Mouse (Mus musculus) MEL (cell line): Measurements from ENCODE around the gene Ncam1. TPM values are rescaled to one million over a fixed set of nuclear protein-coding genes. Genes with fewer than 3 reads are reported as not detected.

Source experiments
- DNase-seq: peaks from one replicate; pipeline ENCODE4 v3.0.0; 2011; ENCODE audit warnings: low read depth, low spot score
- H3K27ac ChIP-seq: 2 replicates; pipeline ENCODE4 v1.5.1; 2012; ENCODE audit warnings: low read depth, mild to moderate bottlenecking, control low read depth, low read length, moderate library complexity; ENCODE audit not compliant: control insufficient read depth
- H3K27me3 ChIP-seq, 2 experiments: fragments of 150-350 bp in 1 of 2; sonication (generic) in 1 of 2; 2 replicates each; pipeline ENCODE4 v1.6.1; 2012; ENCODE audit warnings: low read length in 2 of 2, mild to moderate bottlenecking in 2 of 2, improper control_type of control experiment in 1 of 2, moderate library complexity in 1 of 2; ENCODE audit not compliant: insufficient read depth in 2 of 2, control insufficient read depth in 1 of 2
- H3K36me3 ChIP-seq, 2 experiments: 2 replicates each; pipeline ENCODE4 v1.6.1; 2012 to 2014; ENCODE audit warnings: low read length in 2 of 2, improper control_type of control experiment in 1 of 2, inconsistent platforms in 1 of 2, mild to moderate bottlenecking in 1 of 2; ENCODE audit not compliant: insufficient read depth in 2 of 2, control insufficient read depth in 1 of 2
- H3K4me1 ChIP-seq, 2 experiments: fragments of 150-350 bp in 1 of 2; sonication (generic) in 1 of 2; 2 replicates each; pipeline ENCODE4 v1.6.1; 2012; ENCODE audit warnings: low read length in 2 of 2, improper control_type of control experiment in 1 of 2, mild to moderate bottlenecking in 1 of 2; ENCODE audit not compliant: insufficient read depth in 2 of 2, control insufficient read depth in 1 of 2
- H3K4me3 ChIP-seq, 2 experiments: fragments of 150-350 bp in 1 of 2; sonication (generic) in 1 of 2; 2 replicates each; pipeline ENCODE4 v1.5.1; 2012; ENCODE audit warnings: low read depth in 2 of 2, low read length in 2 of 2, mild to moderate bottlenecking in 2 of 2, moderate library complexity in 2 of 2, control low read depth in 1 of 2, improper control_type of control experiment in 1 of 2; ENCODE audit not compliant: control insufficient read depth in 1 of 2, insufficient read depth in 1 of 2
- H3K79me2 ChIP-seq: 2 replicates; pipeline ENCODE4 v1.6.1; 2012; ENCODE audit warnings: mild to moderate bottlenecking, low read length, moderate library complexity; ENCODE audit not compliant: control insufficient read depth, poor library complexity, insufficient read depth
- H3K9ac ChIP-seq: 2 replicates; pipeline ENCODE4 v1.6.1; 2012; ENCODE audit warnings: low read depth, mild to moderate bottlenecking, control low read depth, low read length, moderate library complexity; ENCODE audit not compliant: control insufficient read depth, poor library complexity, severe bottlenecking
- H3K9me3 ChIP-seq: fragments of 150-350 bp; sonication (generic); replicated peaks from 2 replicates; pipeline ENCODE4 v1.6.1; 2012; ENCODE audit warnings: mild to moderate bottlenecking, low read length, improper control_type of control experiment, moderate library complexity; ENCODE audit not compliant: insufficient read depth
- BHLHE40 ChIP-seq: IDR thresholded peaks from 2 replicates; pipeline ENCODE4 v1.6.1; 2012; ENCODE audit warnings: low read depth, mild to moderate bottlenecking, inconsistent platforms, low read length, improper control_type of control experiment, borderline replicate concordance
- CHD1 ChIP-seq: IDR thresholded peaks from 2 replicates; pipeline ENCODE4 v1.6.1; 2012; ENCODE audit warnings: low read depth, mild to moderate bottlenecking, inconsistent platforms, low read length, improper control_type of control experiment
- CHD2 ChIP-seq: IDR thresholded peaks from 2 replicates; pipeline ENCODE4 v1.6.1; 2011; ENCODE audit warnings: low read length, improper control_type of control experiment
- CTCF ChIP-seq, 3 experiments: IDR thresholded peaks in 2 of 3; conservative IDR thresholded peaks in 1 of 3; 2 replicates each; pipeline ENCODE4 v1.5.1; 2011 to 2012; ENCODE audit warnings: low read length in 3 of 3, low read depth in 2 of 3, mild to moderate bottlenecking in 2 of 3, improper control_type of control experiment in 1 of 3, inconsistent platforms in 1 of 3, mixed read lengths in 1 of 3, moderate library complexity in 1 of 3; ENCODE audit not compliant: control insufficient read depth in 1 of 3, insufficient read depth in 1 of 3, poor library complexity in 1 of 3, severe bottlenecking in 1 of 3
- E2F4 ChIP-seq: IDR thresholded peaks from 2 replicates; pipeline ENCODE4 v1.6.1; 2011; ENCODE audit warnings: low read depth, low read length, improper control_type of control experiment, borderline replicate concordance
- EP300 ChIP-seq, 2 experiments: IDR thresholded peaks; 2 replicates each; pipeline ENCODE4 v1.6.1; 2011; ENCODE audit warnings: improper control_type of control experiment in 2 of 2, low read length in 2 of 2, low read depth in 1 of 2, mild to moderate bottlenecking in 1 of 2
- GABPA ChIP-seq: IDR thresholded peaks from 2 replicates; pipeline ENCODE4 v1.6.1; 2012; ENCODE audit warnings: low read depth, mild to moderate bottlenecking, inconsistent platforms, low read length, improper control_type of control experiment, moderate library complexity
- GATA1 ChIP-seq: IDR thresholded peaks from 2 replicates; pipeline ENCODE4 v1.6.1; 2011; ENCODE audit warnings: low read depth, low read length, improper control_type of control experiment
- HCFC1 ChIP-seq: IDR thresholded peaks from 2 replicates; pipeline ENCODE4 v1.6.1; 2012; ENCODE audit warnings: low read depth, mild to moderate bottlenecking, inconsistent platforms, low read length, improper control_type of control experiment, moderate library complexity
- JUND ChIP-seq: IDR thresholded peaks from 2 replicates; pipeline ENCODE4 v1.6.1; 2011; ENCODE audit warnings: low read depth, mild to moderate bottlenecking, improper control_type of control experiment, low read length
- MAFK ChIP-seq: IDR thresholded peaks from 2 replicates; pipeline ENCODE4 v1.6.1; 2011; ENCODE audit warnings: low read depth, mild to moderate bottlenecking, low read length, improper control_type of control experiment, borderline replicate concordance
- MAX ChIP-seq: IDR thresholded peaks from 2 replicates; pipeline ENCODE4 v1.6.1; 2011; ENCODE audit warnings: low read length, improper control_type of control experiment
- MAZ ChIP-seq: IDR thresholded peaks from 2 replicates; pipeline ENCODE4 v1.6.1; 2012; ENCODE audit warnings: low read depth, mild to moderate bottlenecking, inconsistent platforms, low read length, improper control_type of control experiment
- MEF2A ChIP-seq: IDR thresholded peaks from 2 replicates; pipeline ENCODE4 v1.6.1; 2014; ENCODE audit warnings: low read depth, mild to moderate bottlenecking, inconsistent platforms, low read length, improper control_type of control experiment; ENCODE audit not compliant: poor library complexity, insufficient replicate concordance, severe bottlenecking; ENCODE audit errors: extremely low read depth
- MXI1 ChIP-seq: IDR thresholded peaks from 2 replicates; pipeline ENCODE4 v1.6.1; 2011; ENCODE audit warnings: mild to moderate bottlenecking, low read depth, low read length, improper control_type of control experiment
- MYB ChIP-seq: IDR thresholded peaks from 2 replicates; pipeline ENCODE4 v1.6.1; 2011; ENCODE audit warnings: mild to moderate bottlenecking, low read depth, low read length, improper control_type of control experiment
- MYC ChIP-seq: IDR thresholded peaks from 2 replicates; pipeline ENCODE4 v1.6.1; 2011; ENCODE audit warnings: low read depth, mild to moderate bottlenecking, low read length, improper control_type of control experiment, moderate library complexity
- NELFE ChIP-seq: IDR thresholded peaks from 2 replicates; pipeline ENCODE4 v1.6.1; 2011; ENCODE audit warnings: low read depth, low read length, improper control_type of control experiment
- POLR2A ChIP-seq, 2 experiments: IDR thresholded peaks; 2 replicates each; pipeline ENCODE4 v1.6.1; 2011 to 2012; ENCODE audit warnings: low read length in 2 of 2, mild to moderate bottlenecking in 2 of 2, control low read depth in 1 of 2, improper control_type of control experiment in 1 of 2, low read depth in 1 of 2, moderate library complexity in 1 of 2; ENCODE audit not compliant: control insufficient read depth in 1 of 2, insufficient read depth in 1 of 2, poor library complexity in 1 of 2
- POLR2AphosphoS5 ChIP-seq: IDR thresholded peaks from 2 replicates; pipeline ENCODE4 v1.6.1; 2012; ENCODE audit warnings: low read depth, borderline replicate concordance, mild to moderate bottlenecking, inconsistent platforms, low read length, moderate library complexity, mixed read lengths
- RAD21 ChIP-seq: IDR thresholded peaks from 2 replicates; pipeline ENCODE4 v1.6.1; 2011; ENCODE audit warnings: mild to moderate bottlenecking, low read depth, low read length, improper control_type of control experiment
- SIN3A ChIP-seq: IDR thresholded peaks from 2 replicates; pipeline ENCODE4 v1.6.1; 2012; ENCODE audit warnings: low read length, improper control_type of control experiment, inconsistent platforms
- SMC3 ChIP-seq: IDR thresholded peaks from 2 replicates; pipeline ENCODE4 v1.6.1; 2011; ENCODE audit warnings: low read depth, low read length, improper control_type of control experiment
- TBP ChIP-seq: IDR thresholded peaks from 2 replicates; pipeline ENCODE4 v1.8.0; 2011; ENCODE audit warnings: low read depth, low read length, improper control_type of control experiment
- UBTF ChIP-seq: IDR thresholded peaks from 2 replicates; pipeline ENCODE4 v1.6.1; 2012; ENCODE audit warnings: low read depth, mild to moderate bottlenecking, inconsistent platforms, low read length, improper control_type of control experiment, moderate library complexity, borderline replicate concordance; ENCODE audit not compliant: insufficient read depth
- USF1 ChIP-seq: IDR thresholded peaks from 2 replicates; pipeline ENCODE4 v1.6.1; 2014; ENCODE audit warnings: low read depth, mild to moderate bottlenecking, inconsistent platforms, low read length, improper control_type of control experiment, moderate library complexity
- ZC3H11A ChIP-seq: IDR thresholded peaks from 2 replicates; pipeline ENCODE4 v1.6.1; 2012; ENCODE audit warnings: low read depth, mild to moderate bottlenecking, inconsistent platforms, low read length, improper control_type of control experiment
- ZKSCAN1 ChIP-seq: IDR thresholded peaks from 2 replicates; pipeline ENCODE4 v1.6.1; 2012; ENCODE audit warnings: low read depth, mild to moderate bottlenecking, inconsistent platforms, low read length, improper control_type of control experiment, moderate library complexity
- ZMIZ1 ChIP-seq: IDR thresholded peaks from 2 replicates; pipeline ENCODE4 v1.6.1; 2012; ENCODE audit warnings: low read depth, mild to moderate bottlenecking, inconsistent platforms, low read length, improper control_type of control experiment, moderate library complexity
- ZNF384 ChIP-seq: IDR thresholded peaks from 2 replicates; pipeline ENCODE4 v1.6.1; 2012; ENCODE audit warnings: low read depth, mild to moderate bottlenecking, inconsistent platforms, low read length, improper control_type of control experiment
- polyA plus RNA-seq, 2 experiments: library from polyadenylated mRNA; stranded (reverse) in 1 of 2; unstranded in 1 of 2; fragments of >175 nt in 1 of 2; fragments of >200 nt in 1 of 2; gene quantifications; 2 replicates each; pipeline versions ENCODE4 v1.2.1 to v1.2.4; 2012; ENCODE audit warnings: low replicate concordance in 2 of 2, low read depth in 1 of 2; ENCODE audit not compliant: insufficient read length in 2 of 2, insufficient read depth in 1 of 2, missing spikeins in 1 of 2
- total RNA-seq: library from RNA; depleted of rRNA; stranded (reverse); fragments of 300-350 nt; gene quantifications from 2 replicates; pipeline ENCODE4 v1.2.3, GENCODE M21; 2012

Gene Ncam1
- total and polyA plus RNA-seq, 3 experiments, result not detected

DNA sequence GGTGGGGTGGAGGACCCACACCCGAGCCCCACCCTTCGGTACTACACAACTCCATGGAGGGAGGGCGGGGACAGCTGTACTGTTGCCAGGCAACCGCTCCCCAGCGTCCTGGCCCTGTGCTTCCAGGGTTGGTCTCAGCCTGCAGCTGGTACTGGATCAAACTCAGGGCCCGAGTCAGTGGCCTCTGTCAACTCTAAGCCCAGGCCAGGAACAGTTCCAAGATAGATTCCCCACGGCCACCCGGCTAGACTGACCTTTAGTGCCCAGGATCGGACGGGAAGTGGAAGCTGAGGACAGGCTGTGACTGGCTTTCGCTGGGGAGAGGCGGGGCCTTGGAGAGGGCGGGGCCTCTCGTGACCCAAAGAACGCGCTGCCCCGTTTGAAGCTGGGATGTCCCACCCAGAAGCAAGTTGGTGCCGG, 312.8 kb downstream of the Ncam1 start, which contains the start of gene Ttc12:
Gene Ttc12 (minus strand): TSS at position 334 of the 420 bp plus-strand sequence.
- peak; percentile 89 for DNase-seq

GRCm38 (mm10) chr9:49485250-49485891, 313.4 kb downstream of the Ncam1 start:
- Histone ChIP-seq H3K27ac (peak overlapping the region; percentile 57), H3K79me2 (no peaks in the 10 kb centered on the region), H3K4me3 (peak overlapping the region; percentile 67 to 92), H3K9me3 (no peaks in the 10 kb centered on the region), H3K4me1 (peaks cover 0 to 20% of the 10 kb centered on the region in 2 experiments; a peak in 3 of 4 replicates), H3K9ac (peak overlapping the region; percentile 56), H3K36me3 (peaks cover 0 to 18% of the 10 kb centered on the region in 2 experiments; a peak in 2 of 4 replicates), H3K27me3 (no peaks in the 10 kb centered on the region)
- DNase-seq, result peak; percentile 85
- TF ChIP-seq POLR2AphosphoS5 (no peak), SMC3 (peak; percentile 33), TBP (0 out of 2 replicates have a peak, but pooled peaks have one; percentile 31), ZKSCAN1 (no peak), MYB (no peak), CHD1 (no peak), MAFK (no peak), E2F4 (no peak), MAZ (peak; percentile 65; the same call in 1 of the 2 replicates), JUND (no peak), RAD21 (peak; percentile 26), MXI1 (no peak), GATA1 (0 out of 2 replicates have a peak, but pooled peaks have one; percentile 29), MAX (no peak), ZC3H11A (no peak), EP300 (IDR thresholded peaks at IDR 0.05; ENCODE audit: low read depth in 1 of 2, low read length in 2 of 2) (no peak), NELFE (no peak; the same call in 1 of the 2 replicates), MEF2A (no peak), POLR2A (IDR thresholded peaks at IDR 0.05; ENCODE audit: control insufficient read depth in 1 of 2, insufficient read depth in 1 of 2, low read depth in 1 of 2, low read length in 2 of 2, poor library complexity in 1 of 2) (no peak), MYC (no peak), ZMIZ1 (no peak), HCFC1 (no peak), BHLHE40 (no peak), UBTF (no peak), CHD2 (no peak), GABPA (no peak), CTCF (IDR thresholded peaks at IDR 0.05 in 2 of 3, conservative IDR thresholded peaks at IDR 0.05 in 1 of 3; ENCODE audit: control insufficient read depth in 1 of 3, insufficient read depth in 1 of 3, low read depth in 2 of 3, low read length in 3 of 3, poor library complexity in 1 of 3, severe bottlenecking in 1 of 3) (peak; percentile 55 to 78 (median 72))

More for the DNA sequence above, 312.8 kb downstream of the Ncam1 start, which contains the start of gene Ttc12:
- TF ChIP-seq MXI1 (peak; percentile 35; the same call in 1 of the 2 replicates), POLR2A (IDR thresholded peaks at IDR 0.05; ENCODE audit: control insufficient read depth in 1 of 2, insufficient read depth in 1 of 2, low read depth in 1 of 2, low read length in 2 of 2, poor library complexity in 1 of 2) (peak in 1 of 2 experiments; percentile 34; a peak in 1 of 4 replicates), ZMIZ1 (no peak), MAX (no peak), ZNF384 (no peak), SIN3A (peak; percentile 81), CHD1 (no peak), E2F4 (no peak), USF1 (no peak)
- Histone ChIP-seq H3K36me3 (peaks cover 0 to 18% of the 10 kb centered on the region in 2 experiments; a peak in 2 of 4 replicates), H3K27ac (peak within 1 kb of the TSS; percentile 57), H3K27me3 (no peaks in the 10 kb centered on the region), H3K9me3 (no peaks in the 10 kb centered on the region), H3K4me3 (peak within 1 kb of the TSS; percentile 67 to 92), H3K4me1 (peaks cover 0 to 20% of the 10 kb centered on the region in 2 experiments; a peak in 3 of 4 replicates), H3K9ac (peak within 1 kb of the TSS; percentile 56), H3K79me2 (no peaks in the 10 kb centered on the region)
